Mouse (Mus musculus) mature B cell (primary cell): Measurements from ENCODE around the gene Hnrnpl.

Experiments used
- in situ Hi-C: fragments of 300-500 bp; cut with MboI; formaldehyde crosslinking; loops from 2 replicates; pipeline ENCODE4 v1.14.3; 2019

Gene Hnrnpl

GRCm38 (mm10) chr7:28829821-28830220 is 21.5 kb downstream of the Hnrnpl start:
- in situ Hi-C loops: no loop called here

DNA sequence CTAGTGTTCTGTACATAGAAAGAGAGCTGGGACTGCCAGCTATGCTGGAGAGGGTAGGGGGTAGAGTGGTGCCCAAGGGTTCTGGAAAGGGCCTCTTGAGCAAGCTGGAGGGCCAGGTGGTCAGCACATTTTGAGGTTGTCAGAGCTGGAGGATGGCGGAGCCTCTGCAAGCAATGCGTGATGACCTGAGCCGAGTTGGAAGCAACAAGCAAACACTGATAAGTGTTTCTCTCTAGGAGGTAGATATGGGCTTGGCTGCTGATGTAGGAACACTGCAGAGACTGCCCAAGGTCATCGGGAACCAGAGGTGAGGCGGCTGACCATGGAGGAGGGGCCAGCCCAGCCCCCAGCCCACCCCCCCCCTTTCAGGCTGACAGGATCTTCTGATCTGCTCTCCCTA is 22.6 kb downstream of the Hnrnpl start:
- in situ Hi-C loops: no loop called here

DNA sequence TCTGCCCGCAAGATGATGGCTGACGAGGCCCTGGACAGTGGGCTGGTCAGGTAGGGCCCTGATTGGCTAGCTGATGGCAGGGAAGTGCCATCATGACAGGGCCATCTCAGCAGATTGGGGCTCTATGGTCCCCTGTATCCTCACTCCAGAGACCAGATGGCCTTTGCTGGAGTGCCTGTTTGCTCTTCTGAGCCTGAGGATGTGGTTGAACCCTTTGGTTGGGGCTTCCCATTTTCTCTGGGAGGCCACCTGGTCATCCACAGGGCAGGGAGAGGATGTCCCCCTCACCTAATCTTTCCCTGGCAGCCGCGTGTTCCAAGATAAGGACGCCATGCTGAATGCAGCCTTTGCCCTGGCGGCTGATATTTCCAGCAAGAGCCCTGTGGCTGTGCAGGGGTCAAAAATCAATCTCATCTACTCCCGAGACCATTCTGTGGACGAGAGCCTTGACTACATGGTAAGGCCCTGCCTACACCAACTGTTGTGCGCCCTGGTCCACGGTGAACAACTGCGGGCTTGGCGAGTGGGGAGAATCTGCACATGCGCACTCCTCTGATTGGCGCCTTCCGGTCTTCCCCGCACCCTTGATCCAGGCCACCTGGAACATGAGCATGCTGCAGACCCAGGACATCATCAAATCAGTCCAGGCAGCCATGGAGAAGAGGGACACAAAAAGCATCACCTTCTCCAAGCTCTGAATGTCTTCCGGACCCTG is 23.2 kb downstream of the Hnrnpl start:
- in situ Hi-C loops: no loop called here

DNA sequence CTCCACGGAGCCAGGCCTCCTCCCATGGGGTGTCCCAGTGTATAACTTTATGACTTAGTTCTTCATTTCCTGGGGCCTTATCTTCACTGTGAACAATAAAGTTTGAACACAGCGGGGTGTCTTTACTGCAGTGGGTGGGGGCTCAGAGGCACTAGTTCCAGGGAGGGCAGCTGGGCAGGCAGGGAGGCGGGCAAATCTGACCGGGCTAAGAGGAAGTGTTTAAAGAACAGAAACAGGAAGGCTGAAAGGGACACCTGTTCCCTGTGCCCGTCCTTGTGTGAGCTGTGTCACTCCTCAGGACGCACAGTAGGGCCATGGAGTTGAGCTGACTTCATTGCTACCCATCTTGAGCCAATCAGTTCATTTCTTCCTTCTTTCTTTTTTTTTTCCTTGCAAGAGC is 23.8 kb downstream of the Hnrnpl start:
- in situ Hi-C loops: no loop called here

- in situ Hi-C loops: no loop called here
These were observed 25.5 kb downstream of the Hnrnpl start, which contains the start of gene Lgals4 for GRCm38 (mm10) chr7:28833723-28834347. Gene Lgals4 (plus strand): TSS chr7:28833854.

DNA sequence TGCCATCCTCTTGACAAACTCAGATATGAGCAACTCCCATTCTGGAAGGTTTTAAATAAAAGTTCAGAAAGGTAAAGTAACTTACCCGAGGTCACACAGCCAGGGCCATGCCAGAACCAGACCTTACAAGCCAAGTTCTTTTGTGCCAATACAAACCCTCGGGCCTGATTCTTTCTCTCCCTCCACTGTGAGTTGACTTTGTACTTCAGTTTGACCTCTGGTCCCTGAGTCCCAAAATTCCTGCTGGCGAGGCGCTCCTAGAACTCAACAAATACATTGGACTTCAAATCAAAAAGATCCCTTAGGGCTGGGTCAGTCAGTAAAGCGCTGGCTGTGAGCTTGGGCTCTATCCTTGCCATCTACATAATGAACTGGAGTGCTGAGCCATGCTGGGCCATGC is 28.6 kb downstream of the Hnrnpl start:
- in situ Hi-C loops: no loop called here

- in situ Hi-C loops: no loop called here
These were observed 30.0 kb downstream of the Hnrnpl start for GRCm38 (mm10) chr7:28838331-28838730.

GRCm38 (mm10) chr7:28847273-28847672 is 38.9 kb downstream of the Hnrnpl start:
- in situ Hi-C loops: no loop called here

- in situ Hi-C loops: no loop called here
These were observed 41.4 kb downstream of the Hnrnpl start for GRCm38 (mm10) chr7:28849700-28850236.

- in situ Hi-C loops: no loop called here
These were observed 42.3 kb downstream of the Hnrnpl start for GRCm38 (mm10) chr7:28850642-28851041.

DNA sequence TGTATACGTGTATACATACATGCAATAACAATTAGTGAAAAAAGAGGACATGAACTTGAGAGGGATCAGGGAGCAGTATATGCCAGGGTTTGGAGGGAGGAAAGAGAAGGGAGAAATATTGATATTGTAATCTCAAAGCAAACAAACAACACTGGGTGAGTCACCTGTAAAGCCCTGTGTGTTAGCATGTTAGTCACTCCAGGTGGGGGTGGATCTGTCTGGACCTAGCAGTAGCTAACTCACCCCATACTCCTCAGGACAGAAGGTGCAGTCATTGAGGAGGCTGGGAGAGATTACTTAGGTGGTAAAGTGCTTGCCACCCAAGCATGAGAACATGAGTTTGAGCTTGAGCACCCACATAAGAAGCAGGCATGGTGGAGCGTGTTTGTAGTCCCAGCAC is 51.6 kb downstream of the Hnrnpl start:
- in situ Hi-C loops: no loop called here

DNA sequence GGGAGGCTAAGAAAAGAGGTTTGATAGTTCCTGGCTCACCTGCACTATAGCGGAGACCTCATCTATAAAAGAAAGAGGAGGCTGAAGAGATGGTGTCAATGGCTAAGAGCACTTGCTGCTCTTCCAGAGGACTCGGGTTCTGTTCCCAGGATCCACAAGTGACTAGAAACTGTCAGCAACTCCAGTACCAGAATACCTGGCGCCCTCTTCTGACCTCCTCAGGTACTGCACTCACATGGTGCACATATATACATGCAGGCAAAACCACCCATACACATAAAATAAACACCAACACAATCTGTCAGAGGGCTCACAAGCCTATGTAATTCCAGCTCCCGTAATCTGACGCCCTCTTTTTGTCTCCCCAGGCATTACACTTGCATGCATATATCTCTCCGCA is 52.6 kb downstream of the Hnrnpl start:
- in situ Hi-C loops: no loop called here

DNA sequence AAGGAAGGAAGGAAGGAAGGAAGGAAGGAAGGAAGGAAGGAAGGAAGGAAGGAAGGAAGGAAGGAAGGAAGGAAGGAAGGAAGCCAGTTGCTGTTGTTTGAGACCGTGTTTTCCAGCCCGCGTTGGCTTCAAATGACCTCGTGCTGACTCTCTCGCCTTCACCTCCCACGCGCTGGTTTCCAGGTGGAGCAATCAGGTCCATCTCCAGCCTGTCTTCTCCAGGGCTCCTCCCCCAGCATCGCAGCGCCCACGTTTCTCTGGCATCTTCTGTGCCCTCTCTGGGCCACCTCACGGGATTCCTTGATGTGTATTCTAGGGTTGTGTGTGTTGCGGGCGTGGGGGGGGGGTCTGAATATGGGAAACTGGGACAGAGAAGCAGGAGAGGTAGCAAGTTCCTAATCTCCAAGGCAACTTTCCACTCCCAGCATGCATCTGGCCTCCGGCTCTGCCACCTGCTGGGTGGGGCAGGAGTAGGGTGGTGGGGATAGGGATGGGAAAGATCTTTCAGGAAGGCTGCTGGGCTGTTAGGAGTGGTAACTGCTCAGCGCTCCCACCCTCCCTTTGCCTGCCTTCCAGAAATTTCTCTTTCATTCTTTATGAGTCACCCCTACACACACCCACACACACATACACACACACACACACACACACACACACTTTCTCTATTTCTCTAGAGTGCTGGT is 54.6 kb downstream of the Hnrnpl start:
- in situ Hi-C loops: no loop called here

GRCm38 (mm10) chr7:28863540-28863939 is 55.2 kb downstream of the Hnrnpl start, which contains the start of gene Lgals7:
Gene Lgals7 (plus strand): TSS chr7:28863853.
- in situ Hi-C loops: no loop called here

- in situ Hi-C loops: no loop called here
These were observed 56.0 kb downstream of the Hnrnpl start for GRCm38 (mm10) chr7:28864288-28864750.

DNA sequence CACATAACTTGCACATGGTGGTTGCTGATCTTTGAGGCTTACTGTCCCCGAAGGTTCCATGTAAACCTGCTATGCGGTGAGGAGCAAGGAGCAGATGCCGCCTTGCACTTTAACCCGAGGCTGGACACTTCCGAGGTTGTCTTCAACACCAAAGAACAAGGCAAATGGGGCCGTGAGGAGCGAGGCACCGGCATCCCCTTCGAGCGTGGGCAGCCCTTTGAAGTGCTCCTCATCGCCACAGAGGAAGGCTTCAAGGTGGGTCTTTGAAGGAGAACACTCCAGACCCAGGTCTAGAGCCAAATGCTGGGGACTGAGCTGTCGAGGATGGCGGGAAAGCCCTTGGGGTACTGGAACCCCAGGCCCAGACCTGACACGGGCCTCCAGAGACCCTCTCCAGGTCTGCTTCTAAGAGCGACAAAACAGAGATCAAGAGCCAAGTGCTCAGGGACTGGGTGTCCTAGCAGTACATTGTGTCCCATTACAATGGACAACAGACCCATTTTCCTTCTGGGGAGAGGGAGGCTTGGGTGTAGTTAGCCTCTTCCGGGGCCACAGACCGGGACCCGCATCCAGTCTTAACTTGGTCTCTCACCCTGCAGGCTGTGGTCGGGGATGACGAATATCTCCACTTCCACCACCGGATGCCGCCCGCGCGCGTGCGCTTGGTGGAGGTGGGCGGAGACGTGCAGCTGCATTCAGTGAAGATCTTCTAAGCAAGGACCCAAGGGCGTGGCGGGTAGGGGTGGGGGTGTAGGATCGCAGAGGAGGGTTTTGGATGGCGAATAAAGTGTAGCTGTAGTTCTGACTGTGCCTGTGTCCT is 57.4 kb downstream of the Hnrnpl start:
- in situ Hi-C loops: loop anchor here (5.0 kb wide), 1 partner anchor 68 kb away; no protein-coding TSS in a partner anchor

DNA sequence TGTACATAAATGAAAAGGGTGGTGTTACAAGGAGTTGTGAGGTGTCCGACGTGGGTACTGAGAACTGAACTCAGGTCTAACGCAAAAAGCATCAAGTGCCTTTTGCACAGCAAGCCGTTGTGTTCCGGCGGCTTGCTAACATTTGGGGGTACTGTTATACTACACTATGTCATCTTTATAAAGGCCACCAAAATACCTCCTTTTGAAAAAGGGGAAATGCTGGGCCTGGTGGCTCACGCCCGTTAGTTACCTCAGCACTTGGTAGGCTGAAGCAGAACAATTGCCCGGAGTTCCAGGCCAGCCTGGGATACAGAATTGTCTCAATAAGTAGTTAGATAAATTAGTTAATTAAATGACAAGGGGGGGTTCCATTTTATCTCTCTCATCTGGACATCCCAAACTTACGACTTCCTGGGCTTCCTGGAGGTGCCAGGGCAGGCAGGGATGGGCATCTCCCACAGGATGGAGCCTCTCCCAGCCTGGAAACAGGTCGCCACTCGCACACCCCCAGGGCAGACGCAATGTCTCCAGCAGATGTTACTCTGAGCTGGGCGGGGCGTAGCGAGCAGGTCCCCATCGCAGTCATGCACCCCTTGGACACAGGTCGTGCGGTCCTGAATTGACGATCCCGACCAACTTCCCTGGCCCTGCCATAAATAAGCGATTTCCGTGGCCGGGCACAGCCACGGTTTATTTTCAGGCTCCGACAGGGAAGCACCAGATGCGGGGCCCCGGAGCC is 58.6 kb downstream of the Hnrnpl start:
- in situ Hi-C loops: loop anchor here (5.0 kb wide), 1 partner anchor 70 kb away; no protein-coding TSS in a partner anchor

DNA sequence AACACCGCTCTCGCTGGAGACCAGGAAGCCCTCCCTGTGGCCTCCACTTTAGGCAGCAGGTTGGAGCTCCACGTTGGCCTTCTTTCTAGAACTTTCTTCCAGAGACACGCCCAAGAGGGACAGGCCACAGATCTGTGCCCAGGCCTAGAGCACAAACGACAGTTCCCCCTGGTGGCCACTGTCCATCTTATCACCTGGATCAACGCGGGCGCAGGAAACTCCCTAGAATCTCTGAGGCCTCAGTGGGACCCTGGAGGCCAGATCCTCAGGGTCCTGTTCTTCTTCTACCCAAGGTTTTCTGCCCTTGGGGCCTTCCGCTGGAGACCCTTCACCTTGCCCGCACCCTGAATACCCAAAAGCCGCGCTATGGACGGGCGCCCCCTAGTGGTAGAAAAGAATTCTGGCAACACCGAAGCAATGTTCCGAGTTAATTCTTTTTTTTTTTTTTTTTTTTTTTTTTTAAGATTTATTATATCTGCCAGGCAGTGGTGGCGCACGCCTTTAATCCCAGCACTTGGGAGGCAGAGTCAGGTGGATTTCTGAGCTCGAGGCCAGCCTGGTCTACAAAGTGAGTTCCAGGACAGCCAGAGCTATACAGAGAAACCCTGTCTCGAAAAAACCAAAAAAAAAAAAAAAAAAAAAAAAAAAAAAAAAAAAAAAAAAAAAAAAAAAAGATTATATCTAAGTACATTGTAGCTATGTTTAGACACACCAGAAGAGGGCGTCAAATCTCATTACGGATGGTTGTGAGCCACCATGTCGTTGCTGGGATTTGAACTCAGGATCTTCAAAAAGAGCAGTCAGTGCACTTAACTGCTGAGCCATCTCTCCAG is 59.4 kb downstream of the Hnrnpl start:
- in situ Hi-C loops: loop anchor here (5.0 kb wide), 1 partner anchor 70 kb away; no protein-coding TSS in a partner anchor

GRCm38 (mm10) chr7:28870901-28871664 is 62.7 kb downstream of the Hnrnpl start:
- in situ Hi-C loops: no loop called here
